ENCODE assay signal across 14 mouse cellular contexts in genomic region chr9:107858343-107858742, GRCm38 (mm10).
"Had no signal": no experiment of that assay in that cellular context is flagged by ENCODE, and none has a peak within 500 bp of the region (broad histone marks: within the 10 kb centered on the region; RNA-seq: fewer than 3 reads in every experiment).

No protein-coding gene starts in this region.

- H3K36me3 ChIP-seq: midbrain, embryonic 15.5 days had no signal

- H3K9me3 ChIP-seq: limb, embryonic 13.5 days; midbrain, embryonic 15.5 days; neural tube, embryonic 12.5 days had no signal

- H3K9ac ChIP-seq: limb, embryonic 13.5 days; midbrain, embryonic 15.5 days; neural tube, embryonic 12.5 days had no signal

- ATAC-seq: inflammation-experienced regulatory T-cells, adult 6 months; midbrain, embryonic 15.5 days had no signal

- H3K27ac ChIP-seq: limb, embryonic 13.5 days; midbrain, embryonic 15.5 days; neural tube, embryonic 12.5 days had no signal

- H3K27me3 ChIP-seq: limb, embryonic 13.5 days; midbrain, embryonic 15.5 days; neural tube, embryonic 12.5 days had no signal

- H3K4me1 ChIP-seq: limb, embryonic 13.5 days; midbrain, embryonic 15.5 days; neural tube, embryonic 12.5 days had no signal

- H3K4me3 ChIP-seq: limb, embryonic 13.5 days; midbrain, embryonic 15.5 days; neural tube, embryonic 12.5 days had no signal

- H3K4me2 ChIP-seq: limb, embryonic 13.5 days; midbrain, embryonic 15.5 days; neural tube, embryonic 12.5 days had no signal

- DNase-seq: kidney, adult 11 months; kidney, adult 9 months; kidney, postnatal 14 days; left cerebral cortex, postnatal 4 days; lung, adult 18-20 months; lung, postnatal 36 days; right cerebral cortex, postnatal 4 days; spleen, adult 18-20 months; thymus, adult 18-20 months; thymus, postnatal 14 days had no signal
